Mouse (Mus musculus) kidney, adult 2 months (tissue): Measurements from ENCODE around the gene Klk1b8. TPM values are rescaled to one million over a fixed set of nuclear protein-coding genes. Genes with fewer than 3 reads are reported as not detected.
"Not testable (repeated sequence)": the region's sequence is repeated elsewhere in the genome, so short reads cannot be mapped to it uniquely, and the experiment has no call there.

Source experiments
- DNase-seq: peaks from one replicate; pipeline ENCODE4 v3.0.0; 2021
- H3K27ac ChIP-seq: fragments of 200-500 bp; 2 replicates; pipeline ENCODE4 v1.5.1; 2012; ENCODE audit warnings: low read depth, low read length, control low read depth, inconsistent platforms; ENCODE audit not compliant: insufficient read depth
- H3K27me3 ChIP-seq: fragments of 200-500 bp; replicated peaks from 2 replicates; pipeline ENCODE4 v1.6.1; 2012; ENCODE audit warnings: mild to moderate bottlenecking, moderate library complexity, low read length, inconsistent platforms; ENCODE audit not compliant: control insufficient read depth, insufficient read depth
- H3K36me3 ChIP-seq: fragments of 200-500 bp; 2 replicates; pipeline ENCODE4 v1.6.1; 2012; ENCODE audit warnings: mild to moderate bottlenecking, moderate library complexity, low read length, inconsistent platforms; ENCODE audit not compliant: control insufficient read depth, insufficient read depth
- H3K4me1 ChIP-seq: fragments of 200-500 bp; 2 replicates; pipeline ENCODE4 v1.6.1; 2011; ENCODE audit warnings: low read length; ENCODE audit not compliant: control insufficient read depth, insufficient read depth
- H3K4me3 ChIP-seq: fragments of 200-500 bp; 2 replicates; pipeline ENCODE4 v1.5.1; 2011; ENCODE audit warnings: mild to moderate bottlenecking, low read depth, low read length, control low read depth; ENCODE audit not compliant: insufficient read depth
- CTCF ChIP-seq: fragments of 200-500 bp; conservative IDR thresholded peaks from 2 replicates; pipeline ENCODE4 v1.5.1; 2011; ENCODE audit warnings: low read depth, mild to moderate bottlenecking, control low read depth, low read length, moderate library complexity, mixed read lengths; ENCODE audit not compliant: insufficient read depth, insufficient read length
- POLR2A ChIP-seq: fragments of 200-500 bp; IDR thresholded peaks from one replicate; pipeline ENCODE4 v1.6.1; 2011; ENCODE audit warnings: low read depth, low read length, control low read depth
- WGBS: fragments of 180-500 bp; shearing (Covaris S2); methylation state at CpG from one replicate; pipeline ENCODE4 v1.1.7; 2018; 5-methylcytosine and 5-hydroxymethylcytosine counted together
- polyA plus RNA-seq: library from polyadenylated mRNA; depleted of rRNA; stranded (reverse); fragments of >200 nt; gene quantifications from 2 replicates; pipeline ENCODE4 v1.2.3, GENCODE M21; 2012

The Klk1b8 gene
- polyA plus RNA-seq, 1 experiment, result 1.1 TPM

DNA sequence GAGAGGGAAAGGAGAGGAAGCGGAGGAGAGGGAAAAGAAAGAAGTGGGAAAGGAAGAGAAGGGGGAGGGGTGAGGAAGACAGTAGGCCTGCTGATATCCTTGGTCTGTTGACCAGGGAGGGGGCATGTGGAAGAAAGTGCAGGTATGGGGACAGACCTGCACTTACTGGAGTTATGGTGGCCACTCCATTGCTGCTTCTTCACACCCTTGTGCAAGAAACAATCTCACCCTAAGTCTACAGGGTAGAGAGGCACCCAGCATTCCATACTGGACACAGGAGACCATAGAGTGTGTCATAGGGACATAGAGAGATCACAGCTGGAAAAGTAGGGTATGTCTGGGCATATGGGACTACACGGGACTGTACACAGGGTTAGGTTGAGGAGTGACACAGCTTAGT, 28.5 kb upstream of the Klk1b8 start:
- Histone ChIP-seq H3K27ac (no peak overlapping the region), H3K4me1 (no peaks in the 10 kb centered on the region), H3K4me3 (no peak overlapping the region), H3K36me3 (no peaks in the 10 kb centered on the region), H3K27me3 (no peaks in the 10 kb centered on the region)
- no peak for DNase-seq
- 81% methylated on average over 2 of the region's 2 CpGs for WGBS
- TF ChIP-seq POLR2A (no peak), CTCF (no peak)

DNA sequence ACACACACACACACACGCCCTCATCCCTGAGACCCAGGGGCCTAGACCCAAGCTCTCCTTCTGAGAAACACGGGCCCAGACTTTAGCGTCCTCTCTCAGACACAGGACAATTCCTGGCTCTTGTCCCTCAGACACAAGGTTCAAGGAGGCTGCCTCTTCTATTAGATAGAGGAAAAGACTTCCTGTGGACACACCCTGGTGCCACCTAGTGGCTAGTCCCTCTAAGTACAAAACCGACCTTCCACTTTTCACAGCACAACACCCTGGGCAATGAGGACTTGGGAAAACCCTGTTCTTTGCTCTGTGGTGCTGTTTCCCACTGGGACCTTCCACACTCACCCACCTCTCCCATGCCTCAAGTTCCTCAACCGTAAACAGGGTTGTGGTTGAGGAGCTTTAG, 24.5 kb upstream of the Klk1b8 start:
- Histone ChIP-seq H3K27me3 (no peaks in the 10 kb centered on the region), H3K4me3 (no peak overlapping the region), H3K27ac (no peak overlapping the region), H3K36me3 (no peaks in the 10 kb centered on the region), H3K4me1 (no peaks in the 10 kb centered on the region)
- 66% methylated on average over 5 of the region's 5 CpGs for WGBS
- TF ChIP-seq POLR2A (no peak), CTCF (peak; percentile 39; the same call in 1 of the 2 replicates)
- DNase-seq, result no peak

DNA sequence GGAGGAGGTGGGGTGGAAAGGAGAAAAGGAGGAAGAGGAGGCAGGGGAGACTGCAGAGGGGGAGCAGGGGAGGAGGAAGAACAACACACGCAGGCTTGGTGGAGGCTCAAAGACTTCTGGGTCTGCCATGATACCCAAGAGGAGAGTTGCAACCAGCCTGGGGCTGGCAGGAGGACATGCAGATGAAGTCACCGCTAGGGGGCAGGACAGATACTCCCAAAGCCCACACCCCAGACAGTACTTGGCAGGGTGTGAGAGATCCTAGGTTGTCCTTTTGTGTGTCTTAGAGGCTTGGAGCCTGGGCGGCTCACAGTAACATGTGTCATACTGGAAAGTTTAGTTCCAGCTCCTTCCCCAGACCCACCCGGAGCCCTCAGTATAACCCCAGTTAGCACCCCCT, 21.9 kb upstream of the Klk1b8 start:
- H3K36me3 ChIP-seq, result no peaks in the 10 kb centered on the region
- H3K27me3 ChIP-seq, result no peaks in the 10 kb centered on the region
- WGBS, result 45% methylated on average over 4 of the region's 4 CpGs
- no peaks in the 10 kb centered on the region for H3K4me1 ChIP-seq
- H3K27ac ChIP-seq, result no peak overlapping the region
- H3K4me3 ChIP-seq, result no peak overlapping the region
- TF ChIP-seq CTCF (peak; percentile 57; the same call in 1 of the 2 replicates), POLR2A (no peak)
- peak; percentile 41 for DNase-seq

DNA sequence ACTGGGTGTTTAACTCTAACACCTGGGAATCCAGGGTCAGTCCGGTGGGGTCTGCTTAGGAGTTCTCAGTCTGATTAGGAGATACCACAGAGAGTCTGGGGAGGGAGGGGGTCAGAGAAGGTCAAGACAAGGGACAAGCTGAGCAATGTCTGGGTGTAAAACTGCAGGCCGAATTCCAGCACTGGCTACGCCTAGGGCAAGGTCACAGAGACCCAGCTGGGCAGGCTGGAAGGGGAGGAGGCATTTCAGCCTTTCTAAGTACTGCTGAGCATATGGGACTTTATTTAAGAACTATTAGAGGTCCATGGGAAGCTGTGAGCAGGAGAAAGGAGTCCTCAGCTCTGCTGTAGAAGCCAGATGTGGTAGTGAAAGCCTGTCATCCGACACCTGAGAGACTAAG, 18.1 kb upstream of the Klk1b8 start:
- DNase-seq, result peak; percentile 31
- 50% methylated on average over 4 of the region's 4 CpGs for WGBS
- TF ChIP-seq POLR2A, result no peak
- no peak for TF ChIP-seq CTCF
- Histone ChIP-seq H3K27me3 (no peaks in the 10 kb centered on the region), H3K4me3 (no peak overlapping the region), H3K36me3 (no peaks in the 10 kb centered on the region), H3K27ac (peak overlapping the region; percentile 49), H3K4me1 (0 out of 2 replicates have a peak, but pooled peaks cover 4% of the 10 kb centered on the region)

DNA sequence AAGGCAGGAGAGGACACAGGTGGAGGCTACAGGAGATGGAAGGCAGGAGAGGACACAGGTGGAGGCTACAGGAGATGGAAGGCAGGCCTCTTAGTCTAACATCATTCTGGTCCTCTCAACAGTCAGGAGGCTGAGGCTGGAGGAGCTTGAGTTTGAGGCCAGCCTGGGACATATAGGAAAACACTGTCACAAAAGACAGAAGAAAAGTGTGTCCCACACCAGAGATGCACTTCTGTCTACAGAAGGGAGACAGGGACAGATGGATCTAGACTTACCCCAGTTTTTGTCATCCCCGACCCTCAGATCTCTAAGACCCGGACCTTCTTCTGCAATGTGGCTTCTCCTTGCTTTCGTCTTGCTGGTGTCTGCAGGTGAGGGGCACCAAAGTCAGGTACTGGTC, 17.0 kb upstream of the Klk1b8 start, which contains the start of gene Klk15:
TSS of gene Klk15 (plus strand) at position 301 of the 400 bp plus-strand sequence.
- no peak for DNase-seq
- Histone ChIP-seq H3K27me3 (no peaks in the 10 kb centered on the region), H3K4me3 (no peak within 1 kb of the TSS), H3K4me1 (0 out of 2 replicates have a peak, but pooled peaks cover 4% of the 10 kb centered on the region), H3K27ac (peak within 1 kb of the TSS; percentile 66), H3K36me3 (no peaks in the 10 kb centered on the region)
- no peak for TF ChIP-seq CTCF
- no peak for TF ChIP-seq POLR2A
- WGBS, result 92% methylated on average over 3 of the region's 3 CpGs

DNA sequence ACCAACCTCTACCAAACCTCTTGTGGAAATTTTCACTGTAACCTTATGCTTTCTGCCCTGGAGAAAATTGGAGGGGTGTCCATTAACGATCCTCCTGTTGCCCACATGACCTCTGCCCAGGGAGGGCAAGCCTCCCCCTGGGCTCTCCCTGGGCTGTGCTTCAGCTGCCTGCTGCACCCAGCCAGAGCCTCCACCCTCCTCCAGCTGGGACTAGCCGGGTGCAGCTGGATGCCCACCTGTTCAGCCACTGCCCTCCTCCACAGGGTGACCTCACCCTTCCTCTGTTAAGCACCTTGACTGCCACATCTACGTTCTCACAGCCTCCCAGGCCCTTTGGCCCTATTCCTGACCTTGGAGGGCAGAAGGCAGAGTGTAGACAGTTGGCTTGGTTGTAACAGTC, 15.7 kb upstream of the Klk1b8 start:
- peak overlapping the region; percentile 71; the same call in 1 of the 2 replicates for H3K27ac ChIP-seq
- 21% methylated on average over 3 of the region's 3 CpGs for WGBS
- H3K4me3 ChIP-seq, result no peak overlapping the region
- TF ChIP-seq CTCF (no peak), POLR2A (no peak)
- 0 out of 2 replicates have a peak, but pooled peaks cover 4% of the 10 kb centered on the region for H3K4me1 ChIP-seq
- H3K27me3 ChIP-seq, result no peaks in the 10 kb centered on the region
- peak; percentile 56 for DNase-seq
- no peaks in the 10 kb centered on the region for H3K36me3 ChIP-seq

DNA sequence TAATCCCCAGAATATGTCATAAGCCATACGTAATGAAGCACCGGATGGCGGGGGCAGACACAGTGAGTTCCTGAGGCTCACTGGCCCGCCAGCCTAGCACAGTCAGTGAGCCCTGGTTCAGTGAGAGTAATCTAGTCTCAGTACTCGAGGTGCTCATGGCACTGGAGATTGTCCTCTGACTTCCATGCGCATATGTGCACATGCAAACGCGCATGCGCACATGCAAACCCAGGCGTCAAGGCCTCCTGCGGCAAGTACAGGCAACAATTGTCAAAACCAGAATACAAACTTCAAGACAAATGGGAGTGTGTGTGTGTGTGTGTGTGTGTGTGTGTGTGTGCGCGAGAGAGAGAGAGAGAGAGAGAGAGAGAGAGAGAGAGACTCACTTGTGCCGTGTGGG, 13.9 kb upstream of the Klk1b8 start:
- no peak for DNase-seq
- H3K27ac ChIP-seq, result no peak overlapping the region
- H3K36me3 ChIP-seq, result no peaks in the 10 kb centered on the region
- WGBS, result 87% methylated on average over 14 of the region's 14 CpGs
- TF ChIP-seq CTCF (no peak), POLR2A (no peak)
- 0 out of 2 replicates have a peak, but pooled peaks cover 4% of the 10 kb centered on the region for H3K4me1 ChIP-seq
- H3K4me3 ChIP-seq, result no peak overlapping the region
- H3K27me3 ChIP-seq, result no peaks in the 10 kb centered on the region

DNA sequence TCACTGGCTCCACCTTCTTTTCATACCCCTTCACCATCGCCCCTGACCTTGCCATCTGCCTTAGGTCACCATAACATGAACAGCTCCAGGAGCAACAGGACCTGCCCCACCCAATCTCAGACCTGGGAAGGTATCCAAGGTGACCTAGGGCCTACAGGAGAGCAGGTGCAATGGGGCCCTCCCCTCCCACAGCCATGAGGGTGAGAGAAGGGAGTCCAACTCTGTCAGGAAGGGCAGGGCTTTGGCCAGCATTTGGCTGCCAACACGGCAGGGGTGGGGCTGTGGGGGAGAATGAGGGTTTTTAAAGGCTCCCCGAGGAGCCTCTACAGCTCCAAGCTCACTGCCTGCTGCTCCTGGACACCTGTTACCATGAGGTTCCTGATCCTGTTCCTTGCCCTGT, 8.2 kb upstream of the Klk1b8 start:
- WGBS, result 57% methylated on average over 3 of the region's 3 CpGs
- peak; percentile 22 for DNase-seq
- H3K4me1 ChIP-seq, H3K36me3 ChIP-seq, H3K27me3 ChIP-seq, H3K4me3 ChIP-seq: not testable (repeated sequence)
- peak overlapping the region; percentile 61 for H3K27ac ChIP-seq
